Mouse (Mus musculus): Measurements from ENCODE around the gene Itgb2. TPM values are rescaled to one million over a fixed set of nuclear protein-coding genes. Genes with fewer than 3 reads are reported as not detected.

Gene Itgb2
- polyA plus RNA-seq, 1 experiment from 2014 or later: 17.1 TPM

- no peak overlapping the region for H3K27ac ChIP-seq (replicated peaks)
- peaks cover 43% of the 10 kb centered on the region for H3K4me1 ChIP-seq (replicated peaks)
- no peak overlapping the region for H3K4me3 ChIP-seq (replicated peaks)
- no peaks in the 10 kb centered on the region for H3K9me3 ChIP-seq (replicated peaks)
- peaks cover 14% of the 10 kb centered on the region for H3K36me3 ChIP-seq (replicated peaks)
- H3K27me3 ChIP-seq: peaks cover 15% of the 10 kb centered on the region
- no peak for ATAC-seq (ENCODE audit: insufficient read depth)
- 77% methylated on average over 5 of the region's 5 CpGs for WGBS (ENCODE audit: insufficient replicate concordance)
- no peak overlapping the region for H3K4me2 ChIP-seq
- H3K9ac ChIP-seq: no peak overlapping the region
These were observed 12.3 kb upstream of the Itgb2 start for GRCm38 (mm10) chr10:77517801-77518200.

- Histone ChIP-seq H3K27ac (replicated peaks) (no peak overlapping the region), H3K4me1 (replicated peaks) (peaks cover 40% of the 10 kb centered on the region), H3K4me2 (no peak overlapping the region), H3K9ac (no peak overlapping the region), H3K4me3 (replicated peaks) (no peak overlapping the region), H3K27me3 (peaks cover 27% of the 10 kb centered on the region), H3K36me3 (replicated peaks) (peaks cover under 1% of the 10 kb centered on the region; the same call in 1 of the 2 replicates), H3K9me3 (replicated peaks) (no peaks in the 10 kb centered on the region)
- no peak for ATAC-seq (ENCODE audit: insufficient read depth)
- 35% methylated on average over 3 of the region's 3 CpGs for WGBS (ENCODE audit: insufficient replicate concordance)
These were observed 10.9 kb upstream of the Itgb2 start for GRCm38 (mm10) chr10:77519191-77519590.

DNA sequence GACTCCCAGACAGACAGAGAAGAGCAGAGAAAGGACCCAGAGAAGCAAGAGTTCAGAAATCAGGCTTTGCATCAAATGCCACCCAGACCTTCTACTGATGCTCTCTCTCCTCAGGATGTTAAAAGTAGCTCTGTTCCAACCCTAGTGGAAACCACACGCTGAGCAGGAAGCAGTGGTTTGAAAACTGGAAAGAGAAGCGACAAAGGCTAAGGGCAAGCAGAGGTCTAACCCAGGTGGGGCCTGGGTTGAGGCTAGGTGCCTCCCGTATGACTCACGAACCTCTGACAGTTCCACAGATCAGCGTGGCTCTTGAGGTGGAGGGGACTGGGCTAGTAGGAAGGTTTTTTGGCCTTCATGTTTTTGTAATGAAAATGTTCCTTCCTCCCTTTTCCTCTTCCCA is 9.6 kb upstream of the Itgb2 start:
- peaks cover 30% of the 10 kb centered on the region for H3K4me1 ChIP-seq (replicated peaks)
- H3K4me3 ChIP-seq (replicated peaks): no peak overlapping the region
- H3K27me3 ChIP-seq: peaks cover 27% of the 10 kb centered on the region
- no peak for ATAC-seq (ENCODE audit: insufficient read depth)
- 51% methylated on average over 5 of the region's 5 CpGs for WGBS (ENCODE audit: insufficient replicate concordance)
- no peak overlapping the region for H3K4me2 ChIP-seq
- no peaks in the 10 kb centered on the region for H3K9me3 ChIP-seq (replicated peaks)
- H3K27ac ChIP-seq (replicated peaks): no peak overlapping the region
- no peaks in the 10 kb centered on the region for H3K36me3 ChIP-seq (replicated peaks)
- no peak overlapping the region for H3K9ac ChIP-seq

DNA sequence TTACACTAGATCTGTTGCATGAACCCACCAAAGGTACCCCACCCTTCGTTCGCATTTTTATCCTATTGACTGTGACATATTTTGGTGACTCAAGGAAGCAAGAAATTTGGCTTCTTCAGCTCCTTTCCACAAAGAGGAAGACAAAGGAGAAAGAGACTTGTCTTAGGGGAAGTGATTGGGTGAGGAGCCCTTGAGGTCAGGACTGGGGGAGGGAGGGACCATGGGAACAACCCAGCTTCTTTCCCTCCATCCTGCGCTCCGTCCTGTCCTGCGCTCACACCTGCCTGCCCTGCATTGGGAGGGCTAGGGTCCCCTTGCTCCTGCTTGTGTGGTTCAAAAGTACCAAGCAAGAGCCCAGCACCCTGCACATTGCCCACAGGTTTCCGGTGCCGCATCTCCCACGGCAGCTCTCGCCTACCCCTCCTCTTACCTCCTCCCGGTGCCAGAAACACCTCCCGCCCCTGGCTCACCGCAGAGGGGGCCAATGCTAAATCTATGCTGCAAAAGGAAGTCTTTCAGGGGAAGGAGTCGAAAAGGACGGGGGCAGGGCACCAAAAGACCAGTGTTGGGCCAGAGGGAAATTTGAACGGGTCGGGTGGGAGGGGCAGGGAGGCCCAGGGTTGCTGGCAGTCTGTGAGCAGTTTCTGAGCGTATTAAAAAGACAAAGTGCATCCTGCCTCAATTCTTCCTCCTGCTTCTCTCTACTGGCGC is 7.9 kb upstream of the Itgb2 start:
- peak overlapping the region; percentile 41; the same call in 1 of the 2 replicates for H3K27ac ChIP-seq (replicated peaks)
- peak overlapping the region; percentile 20 for H3K4me3 ChIP-seq (replicated peaks)
- H3K4me1 ChIP-seq (replicated peaks): peaks cover 17% of the 10 kb centered on the region
- no peak overlapping the region for H3K9ac ChIP-seq
- H3K4me2 ChIP-seq: peak overlapping the region; percentile 50
- no peaks in the 10 kb centered on the region for H3K9me3 ChIP-seq (replicated peaks)
- H3K36me3 ChIP-seq (replicated peaks): no peaks in the 10 kb centered on the region
- 0 out of 2 replicates have a peak, but pooled peaks have one; percentile 17 for ATAC-seq (ENCODE audit: insufficient read depth)
- WGBS (ENCODE audit: insufficient replicate concordance): 9% methylated on average over 18 of the region's 18 CpGs
- peaks cover 27% of the 10 kb centered on the region for H3K27me3 ChIP-seq

DNA sequence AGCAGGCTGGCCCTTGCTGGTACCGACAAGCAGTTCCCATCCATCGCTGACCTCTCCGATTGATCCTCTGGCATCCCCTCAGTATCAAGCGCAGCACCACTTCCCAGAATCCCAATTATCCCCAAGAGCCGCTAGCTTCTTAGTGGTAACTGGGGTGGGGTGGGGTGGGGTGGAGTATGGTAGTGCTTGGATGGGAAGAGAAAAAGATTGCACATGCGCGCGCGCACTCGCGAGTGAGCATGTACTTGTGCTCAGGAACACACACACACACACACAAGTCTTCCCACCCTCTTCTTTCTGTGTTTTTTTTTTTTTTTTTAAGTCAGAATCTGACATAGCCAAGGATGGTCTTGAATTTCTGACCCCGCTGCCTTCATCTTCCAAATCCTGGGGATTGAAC is 7.3 kb upstream of the Itgb2 start:
- H3K4me2 ChIP-seq: peak overlapping the region; percentile 50
- no peaks in the 10 kb centered on the region for H3K9me3 ChIP-seq (replicated peaks)
- no peaks in the 10 kb centered on the region for H3K36me3 ChIP-seq (replicated peaks)
- H3K4me1 ChIP-seq (replicated peaks): peaks cover 14% of the 10 kb centered on the region
- no peak overlapping the region for H3K9ac ChIP-seq
- peak overlapping the region; percentile 20; the same call in 1 of the 2 replicates for H3K4me3 ChIP-seq (replicated peaks)
- H3K27ac ChIP-seq (replicated peaks): peak overlapping the region; percentile 19; the same call in 1 of the 2 replicates
- no peak for ATAC-seq (ENCODE audit: insufficient read depth)
- WGBS (ENCODE audit: insufficient replicate concordance): 49% methylated on average over 12 of the region's 12 CpGs
- peaks cover 27% of the 10 kb centered on the region for H3K27me3 ChIP-seq

DNA sequence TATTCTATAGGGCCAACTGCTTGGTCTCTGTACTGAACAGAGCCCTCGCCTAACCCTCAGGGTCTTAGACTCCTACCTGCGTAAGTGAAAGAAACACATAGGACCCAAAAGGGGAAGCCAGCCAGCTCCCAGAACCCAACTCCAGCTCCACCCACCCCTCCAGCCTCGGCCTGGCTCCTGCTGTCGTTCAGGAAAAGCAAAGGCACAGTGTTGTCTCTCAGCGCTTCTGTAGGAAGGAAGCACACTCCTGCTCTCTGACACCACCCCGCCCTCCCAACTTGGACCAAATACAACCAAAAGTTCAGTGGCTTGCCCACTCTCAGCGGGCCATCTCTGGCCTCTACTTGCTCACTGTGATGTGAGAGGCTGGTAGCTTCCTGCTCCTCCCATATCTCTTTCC is 6.7 kb upstream of the Itgb2 start:
- Histone ChIP-seq H3K4me2 (no peak overlapping the region), H3K27ac (replicated peaks) (0 out of 2 replicates have a peak overlapping the region, but pooled peaks have one; percentile 19), H3K36me3 (replicated peaks) (no peaks in the 10 kb centered on the region), H3K27me3 (peaks cover 27% of the 10 kb centered on the region), H3K9ac (no peak overlapping the region), H3K4me1 (replicated peaks) (peaks cover 16% of the 10 kb centered on the region), H3K4me3 (replicated peaks) (no peak overlapping the region), H3K9me3 (replicated peaks) (no peaks in the 10 kb centered on the region)
- WGBS (ENCODE audit: insufficient replicate concordance): 18% methylated on average over 7 of the region's 7 CpGs
- ATAC-seq (ENCODE audit: insufficient read depth): no peak

DNA sequence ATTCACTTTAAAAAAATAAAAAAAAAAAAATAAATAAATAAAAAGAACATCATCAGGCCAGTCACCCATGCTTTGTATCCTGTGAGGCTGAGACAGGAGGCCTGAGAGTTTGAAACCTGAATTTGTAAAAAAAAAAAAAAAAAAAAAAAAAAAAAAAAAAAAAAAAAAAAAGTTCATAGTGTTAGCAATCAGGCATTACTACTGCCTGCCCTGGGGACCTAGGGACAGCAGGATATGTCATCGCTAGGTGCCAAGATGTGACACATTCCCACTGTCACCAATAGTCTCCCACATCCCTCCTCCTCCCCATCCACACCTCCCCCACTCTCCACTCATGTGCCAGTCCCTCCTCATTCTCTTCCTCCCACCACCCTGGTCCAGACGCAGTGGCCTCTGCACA is 3.6 kb upstream of the Itgb2 start:
- Histone ChIP-seq H3K27ac (replicated peaks) (no peak overlapping the region), H3K4me2 (no peak overlapping the region), H3K9ac (no peak overlapping the region), H3K36me3 (replicated peaks) (no peaks in the 10 kb centered on the region), H3K4me1 (replicated peaks) (peaks cover 39% of the 10 kb centered on the region), H3K27me3 (peaks cover 25% of the 10 kb centered on the region), H3K9me3 (replicated peaks) (no peaks in the 10 kb centered on the region), H3K4me3 (replicated peaks) (no peak overlapping the region)
- 75% methylated on average over 2 of the region's 2 CpGs for WGBS (ENCODE audit: insufficient replicate concordance)
- no peak for ATAC-seq (ENCODE audit: insufficient read depth)

DNA sequence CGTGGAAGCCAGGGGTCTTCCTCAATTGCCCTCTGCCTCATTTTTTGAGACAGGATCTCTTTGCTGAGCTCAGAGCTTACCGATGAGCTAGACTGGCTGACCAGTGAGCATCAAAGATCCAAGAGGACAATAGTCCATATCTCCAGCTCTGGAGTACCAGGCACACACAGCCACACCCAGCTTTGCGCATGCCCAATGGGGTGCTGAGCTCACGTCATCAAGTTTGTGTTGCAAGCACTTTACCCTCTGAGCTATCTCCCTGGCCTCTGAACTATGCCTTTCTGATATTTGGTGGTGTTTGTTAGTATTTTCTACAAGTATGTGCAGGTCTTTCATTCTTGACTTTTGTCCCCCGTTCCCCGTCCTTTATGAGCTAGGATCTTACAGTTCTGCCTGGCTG is 1.4 kb upstream of the Itgb2 start:
- no peak overlapping the region for H3K4me2 ChIP-seq
- 0 out of 2 replicates have a peak, but pooled peaks cover 4% of the 10 kb centered on the region for H3K27me3 ChIP-seq
- no peak overlapping the region for H3K27ac ChIP-seq (replicated peaks)
- H3K9me3 ChIP-seq (replicated peaks): no peaks in the 10 kb centered on the region
- H3K4me1 ChIP-seq (replicated peaks): peaks cover 41% of the 10 kb centered on the region
- ATAC-seq (ENCODE audit: insufficient read depth): peak; percentile 27; the same call in 1 of the 2 replicates
- no peaks in the 10 kb centered on the region for H3K36me3 ChIP-seq (replicated peaks)
- no peak overlapping the region for H3K9ac ChIP-seq
- 66% methylated on average over 6 of the region's 6 CpGs for WGBS (ENCODE audit: insufficient replicate concordance)
- H3K4me3 ChIP-seq (replicated peaks): no peak overlapping the region

- H3K4me3 ChIP-seq (replicated peaks): peak overlapping the region; percentile 42
- peaks cover 41% of the 10 kb centered on the region for H3K4me1 ChIP-seq (replicated peaks)
- peak overlapping the region; percentile 53 for H3K27ac ChIP-seq (replicated peaks)
- no peaks in the 10 kb centered on the region for H3K27me3 ChIP-seq
- peak; percentile 23; the same call in 1 of the 2 replicates for ATAC-seq (ENCODE audit: insufficient read depth)
- H3K9me3 ChIP-seq (replicated peaks): no peaks in the 10 kb centered on the region
- peak overlapping the region; percentile 45 for H3K4me2 ChIP-seq
- 25% methylated on average over 6 of the region's 6 CpGs for WGBS (ENCODE audit: insufficient replicate concordance)
- no peak overlapping the region for H3K9ac ChIP-seq
- no peaks in the 10 kb centered on the region for H3K36me3 ChIP-seq (replicated peaks)
These were observed 1.3 kb downstream of the Itgb2 start for GRCm38 (mm10) chr10:77531026-77532019.

DNA sequence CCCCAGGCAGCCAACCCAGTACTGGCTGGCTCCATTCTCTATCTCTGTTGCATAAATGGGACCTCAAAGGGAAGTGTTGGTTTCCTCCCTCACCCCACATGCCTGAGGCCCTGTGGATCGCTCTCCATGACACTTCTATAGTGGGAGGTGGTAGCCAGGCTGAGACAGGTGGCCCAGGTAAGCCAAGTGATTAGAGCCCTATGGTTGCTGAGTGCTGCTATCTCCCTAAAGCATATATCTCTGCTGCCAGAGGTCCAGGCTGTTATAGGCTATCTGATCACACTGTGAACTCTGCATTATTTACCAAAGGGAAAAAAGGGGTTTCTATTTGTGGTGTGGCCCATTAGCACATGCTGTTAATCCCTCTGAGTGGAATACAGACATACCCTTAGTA is 2.0 kb downstream of the Itgb2 start:
- Histone ChIP-seq H3K4me2 (peak overlapping the region; percentile 45), H3K4me3 (replicated peaks) (peak overlapping the region; percentile 42; the same call in 1 of the 2 replicates), H3K4me1 (replicated peaks) (peaks cover 41% of the 10 kb centered on the region), H3K9ac (no peak overlapping the region), H3K27ac (replicated peaks) (peak overlapping the region; percentile 53; the same call in 1 of the 2 replicates), H3K9me3 (replicated peaks) (no peaks in the 10 kb centered on the region), H3K36me3 (replicated peaks) (no peaks in the 10 kb centered on the region), H3K27me3 (no peaks in the 10 kb centered on the region)
- ATAC-seq (ENCODE audit: insufficient read depth): peak; percentile 32; the same call in 1 of the 2 replicates
- WGBS (ENCODE audit: insufficient replicate concordance): 16% methylated on average over 1 of the region's 1 CpGs

- WGBS (ENCODE audit: insufficient replicate concordance): 34% methylated on average over 8 of the region's 8 CpGs
- Histone ChIP-seq H3K27ac (replicated peaks) (peak overlapping the region; percentile 67), H3K36me3 (replicated peaks) (no peaks in the 10 kb centered on the region), H3K4me2 (0 out of 2 replicates have a peak overlapping the region, but pooled peaks have one; percentile 13), H3K9ac (no peak overlapping the region), H3K4me3 (replicated peaks) (no peak overlapping the region), H3K4me1 (replicated peaks) (peaks cover 17% of the 10 kb centered on the region), H3K9me3 (replicated peaks) (no peaks in the 10 kb centered on the region), H3K27me3 (no peaks in the 10 kb centered on the region)
- no peak for ATAC-seq (ENCODE audit: insufficient read depth)
These were observed 6.7 kb downstream of the Itgb2 start for GRCm38 (mm10) chr10:77536727-77537126.

Data from liver, embryonic 15.5 days (tissue).